Mouse (Mus musculus): ENCODE data around the gene Wbp2nl. TPM values are rescaled to one million over a fixed set of nuclear protein-coding genes. Genes with fewer than 3 reads are reported as not detected.

The Wbp2nl gene
- polyA plus RNA-seq, 1 experiment from 2014 or later, result 0.16 TPM

- H3K4me1 ChIP-seq (replicated peaks; ENCODE audit: control insufficient read depth, insufficient read depth, low read length), result peaks cover 27% of the 10 kb centered on the region
Measured at GRCm38 (mm10) chr15:82341675-82342542, 43.2 kb downstream of the Wbp2nl start.

DNA sequence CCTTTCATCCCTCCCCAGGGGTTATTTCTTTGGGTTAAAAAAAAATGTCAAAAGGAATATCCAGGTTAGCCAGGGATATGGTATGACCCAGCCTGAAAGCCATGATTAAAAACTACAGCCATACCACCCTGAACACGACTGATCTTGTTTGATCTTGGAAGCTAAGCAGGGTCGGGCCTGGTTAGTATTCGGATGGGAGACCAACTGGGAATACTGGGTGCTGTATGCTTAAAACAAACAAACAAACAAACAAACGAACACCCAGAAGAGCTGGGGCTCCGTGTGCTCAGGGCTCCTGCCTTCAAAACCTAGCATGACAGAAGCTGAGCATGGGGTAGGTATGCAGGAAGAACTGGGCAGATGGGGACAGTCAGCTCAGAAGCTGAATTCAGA is 43.8 kb downstream of the Wbp2nl start:
- DNase-seq (ENCODE audit: low spot score), result no peak
- H3K9me3 ChIP-seq (ENCODE audit: control insufficient read depth, low read length), result no peaks in the 10 kb centered on the region
- H3K27ac ChIP-seq (ENCODE audit: low read depth), result peak overlapping the region; percentile 88; the same call in 1 of the 2 replicates
- H3K9ac ChIP-seq (ENCODE audit: low read length), result no peak overlapping the region
- no peak for ATAC-seq (replicated peaks; ENCODE audit: low FRiP score, low TSS enrichment, low read depth)
- peaks cover 3% of the 10 kb centered on the region; the same call in 1 of the 2 replicates for H3K36me3 ChIP-seq (ENCODE audit: control insufficient read depth, insufficient read depth, low read length)
- no peak overlapping the region for H3K4me3 ChIP-seq (ENCODE audit: low read depth, low read length)
- H3K4me1 ChIP-seq (replicated peaks; ENCODE audit: control insufficient read depth, insufficient read depth, low read length), result peaks cover 30% of the 10 kb centered on the region
- H3K4me2 ChIP-seq (ENCODE audit: low read length), result peak overlapping the region; percentile 72; the same call in 1 of the 2 replicates
- 78% methylated on average over 5 of the region's 5 CpGs for WGBS
- H3K27me3 ChIP-seq (replicated peaks; ENCODE audit: control insufficient read depth, insufficient read depth, low read length), result no peaks in the 10 kb centered on the region

More at GRCm38 (mm10) chr15:82341675-82342542, 43.2 kb downstream of the Wbp2nl start:
- no peaks in the 10 kb centered on the region for H3K27me3 ChIP-seq (replicated peaks; ENCODE audit: control insufficient read depth, insufficient read depth, low read length)
- peak overlapping the region; percentile 53 for H3K4me3 ChIP-seq (ENCODE audit: low read depth, low read length)
- WGBS, result 57% methylated on average over 15 of the region's 15 CpGs
- peaks cover 3% of the 10 kb centered on the region; the same call in 1 of the 2 replicates for H3K36me3 ChIP-seq (ENCODE audit: control insufficient read depth, insufficient read depth, low read length)
- H3K27ac ChIP-seq (ENCODE audit: low read depth), result peak overlapping the region; percentile 88
- H3K4me2 ChIP-seq (ENCODE audit: low read length), result peak overlapping the region; percentile 72
- ATAC-seq (replicated peaks; ENCODE audit: low FRiP score, low TSS enrichment, low read depth) (no peak), DNase-seq (ENCODE audit: low spot score) (peak; percentile 63)
- H3K9me3 ChIP-seq (ENCODE audit: control insufficient read depth, low read length), result no peaks in the 10 kb centered on the region
- peak overlapping the region; percentile 82 for H3K9ac ChIP-seq (ENCODE audit: low read length)

GRCm38 (mm10) chr15:82343368-82344287 is 44.9 kb downstream of the Wbp2nl start:
- Histone ChIP-seq H3K9ac (ENCODE audit: low read length) (no peak overlapping the region), H3K4me2 (ENCODE audit: low read length) (no peak overlapping the region)
- no peak for ATAC-seq (replicated peaks; ENCODE audit: low FRiP score, low TSS enrichment, low read depth)

GRCm38 (mm10) chr15:82344971-82345370 is 46.2 kb downstream of the Wbp2nl start:
- no peak for DNase-seq (ENCODE audit: low spot score)

More at GRCm38 (mm10) chr15:82343368-82344287, 44.9 kb downstream of the Wbp2nl start:
- Histone ChIP-seq H3K4me3 (ENCODE audit: low read depth, low read length) (no peak overlapping the region), H3K36me3 (ENCODE audit: control insufficient read depth, insufficient read depth, low read length) (peaks cover 14% of the 10 kb centered on the region), H3K27me3 (replicated peaks; ENCODE audit: control insufficient read depth, insufficient read depth, low read length) (no peaks in the 10 kb centered on the region), H3K4me1 (replicated peaks; ENCODE audit: control insufficient read depth, insufficient read depth, low read length) (peaks cover 28% of the 10 kb centered on the region), H3K9me3 (ENCODE audit: control insufficient read depth, low read length) (no peaks in the 10 kb centered on the region), H3K27ac (ENCODE audit: low read depth) (no peak overlapping the region)
- 89% methylated on average over 27 of the region's 27 CpGs for WGBS
- DNase-seq (ENCODE audit: low spot score), result no peak

GRCm38 (mm10) chr15:82345820-82346470 is 47.2 kb downstream of the Wbp2nl start:
- Histone ChIP-seq H3K4me3 (ENCODE audit: low read depth, low read length) (peak overlapping the region; percentile 61), H3K27me3 (replicated peaks; ENCODE audit: control insufficient read depth, insufficient read depth, low read length) (no peaks in the 10 kb centered on the region), H3K4me1 (replicated peaks; ENCODE audit: control insufficient read depth, insufficient read depth, low read length) (peaks cover 22% of the 10 kb centered on the region), H3K36me3 (ENCODE audit: control insufficient read depth, insufficient read depth, low read length) (peaks cover 37% of the 10 kb centered on the region), H3K27ac (ENCODE audit: low read depth) (peak overlapping the region; percentile 82), H3K9ac (ENCODE audit: low read length) (peak overlapping the region; percentile 66), H3K4me2 (ENCODE audit: low read length) (peak overlapping the region; percentile 55), H3K9me3 (ENCODE audit: control insufficient read depth, low read length) (no peaks in the 10 kb centered on the region)
- 0% methylated on average over 51 of the region's 51 CpGs for WGBS
- ATAC-seq (replicated peaks; ENCODE audit: low FRiP score, low TSS enrichment, low read depth) (peak; percentile 97), DNase-seq (ENCODE audit: low spot score) (peak; percentile 99)

More at GRCm38 (mm10) chr15:82344971-82345370, 46.2 kb downstream of the Wbp2nl start:
- 86% methylated on average over 6 of the region's 6 CpGs for WGBS
- no peak overlapping the region for H3K4me2 ChIP-seq (ENCODE audit: low read length)
- peaks cover 27% of the 10 kb centered on the region for H3K36me3 ChIP-seq (ENCODE audit: control insufficient read depth, insufficient read depth, low read length)
- peaks cover 26% of the 10 kb centered on the region for H3K4me1 ChIP-seq (replicated peaks; ENCODE audit: control insufficient read depth, insufficient read depth, low read length)
- ATAC-seq (replicated peaks; ENCODE audit: low FRiP score, low TSS enrichment, low read depth), result no peak
- no peak overlapping the region for H3K4me3 ChIP-seq (ENCODE audit: low read depth, low read length)
- H3K9ac ChIP-seq (ENCODE audit: low read length), result no peak overlapping the region
- H3K9me3 ChIP-seq (ENCODE audit: control insufficient read depth, low read length), result no peaks in the 10 kb centered on the region
- no peak overlapping the region for H3K27ac ChIP-seq (ENCODE audit: low read depth)
- H3K27me3 ChIP-seq (replicated peaks; ENCODE audit: control insufficient read depth, insufficient read depth, low read length), result no peaks in the 10 kb centered on the region

- H3K4me3 ChIP-seq (ENCODE audit: low read depth, low read length), result peak overlapping the region; percentile 61
- H3K4me1 ChIP-seq (replicated peaks; ENCODE audit: control insufficient read depth, insufficient read depth, low read length), result peaks cover 21% of the 10 kb centered on the region
- H3K9ac ChIP-seq (ENCODE audit: low read length), result peak overlapping the region; percentile 66
- no peaks in the 10 kb centered on the region for H3K9me3 ChIP-seq (ENCODE audit: control insufficient read depth, low read length)
- ATAC-seq (replicated peaks; ENCODE audit: low FRiP score, low TSS enrichment, low read depth) (peak; percentile 10; the same call in 1 of the 2 replicates), DNase-seq (ENCODE audit: low spot score) (no peak)
- 49% methylated on average over 14 of the region's 14 CpGs for WGBS
- H3K36me3 ChIP-seq (ENCODE audit: control insufficient read depth, insufficient read depth, low read length), result peaks cover 40% of the 10 kb centered on the region
- H3K4me2 ChIP-seq (ENCODE audit: low read length), result peak overlapping the region; percentile 55
- H3K27ac ChIP-seq (ENCODE audit: low read depth), result peak overlapping the region; percentile 67
- no peaks in the 10 kb centered on the region for H3K27me3 ChIP-seq (replicated peaks; ENCODE audit: control insufficient read depth, insufficient read depth, low read length)
Measured at GRCm38 (mm10) chr15:82346580-82347302, 48.0 kb downstream of the Wbp2nl start.

DNA sequence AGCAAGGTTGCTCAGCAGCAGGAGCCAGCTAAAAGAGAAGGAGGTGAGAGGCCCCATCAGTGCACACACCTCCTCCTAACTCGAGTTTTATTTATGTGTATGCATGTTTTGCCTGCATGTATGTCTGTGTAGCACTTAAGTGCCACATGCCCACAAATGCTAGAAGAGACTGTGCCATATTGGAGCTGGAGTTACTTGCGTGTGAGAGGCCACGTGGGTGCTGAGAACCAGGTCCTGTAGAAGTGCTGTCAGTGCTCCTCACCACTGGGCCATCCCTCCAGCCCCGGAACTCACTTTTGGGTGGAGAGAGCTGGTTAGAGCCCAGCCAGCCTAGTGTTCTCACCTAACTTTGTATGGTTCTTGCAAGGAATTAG is 48.5 kb downstream of the Wbp2nl start:
- DNase-seq (ENCODE audit: low spot score) (no peak), ATAC-seq (replicated peaks; ENCODE audit: low FRiP score, low TSS enrichment, low read depth) (no peak)
- Histone ChIP-seq H3K4me3 (ENCODE audit: low read depth, low read length) (peak overlapping the region; percentile 61), H3K4me2 (ENCODE audit: low read length) (peak overlapping the region; percentile 55), H3K9ac (ENCODE audit: low read length) (no peak overlapping the region), H3K36me3 (ENCODE audit: control insufficient read depth, insufficient read depth, low read length) (peaks cover 40% of the 10 kb centered on the region), H3K4me1 (replicated peaks; ENCODE audit: control insufficient read depth, insufficient read depth, low read length) (peaks cover 18% of the 10 kb centered on the region), H3K27ac (ENCODE audit: low read depth) (peak overlapping the region; percentile 67; the same call in 1 of the 2 replicates), H3K27me3 (replicated peaks; ENCODE audit: control insufficient read depth, insufficient read depth, low read length) (no peaks in the 10 kb centered on the region), H3K9me3 (ENCODE audit: control insufficient read depth, low read length) (no peaks in the 10 kb centered on the region)
- WGBS, result 77% methylated on average over 4 of the region's 4 CpGs

All from intestine, embryonic 14.5 days (tissue).